ENCODE assay signal across 9 mouse cellular contexts in genomic region chr2:97478925-97479298, GRCm38 (mm10).
DNase-seq lines count a peak whose midpoint lies in the region; ATAC-seq and TF ChIP-seq lines count a peak whose summit lies in the region.
"Had no signal": no experiment of that assay in that cellular context is flagged by ENCODE, and none has a peak within 500 bp of the region (broad histone marks: within the 10 kb centered on the region; RNA-seq: fewer than 3 reads in every experiment).

No protein-coding gene starts in this region.

- 84% methylated on average over 4 of the region's 4 CpGs for WGBS in midbrain, embryonic 11.5 days
- WGBS in midbrain, embryonic 10.5 days: 85% methylated on average over 4 of the region's 4 CpGs
- 62% methylated on average over 4 of the region's 4 CpGs for WGBS in stomach, postnatal 0 days

- peak; percentile 31; the same call in 1 of the 2 replicates for ATAC-seq in midbrain, embryonic 11.5 days (ENCODE audit: low FRiP score)
- ATAC-seq in stomach, postnatal 0 days (ENCODE audit: low FRiP score, low TSS enrichment): peak; percentile 57; the same call in 1 of the 2 replicates

- H3K4me1 ChIP-seq in midbrain, embryonic 11.5 days (ENCODE audit: control insufficient read depth, insufficient read depth, low read length): no peaks in the 10 kb centered on the region; the same call in 1 of the 2 replicates
- peaks cover 11% of the 10 kb centered on the region for H3K4me1 ChIP-seq in midbrain, embryonic 10.5 days
- no peaks in the 10 kb centered on the region for H3K4me1 ChIP-seq in stomach, postnatal 0 days (replicated peaks; ENCODE audit: control insufficient read depth, insufficient read depth)
- H3K4me1 ChIP-seq: liver, embryonic 15.5 days had no signal

- H3K4me3 ChIP-seq in midbrain, embryonic 11.5 days (ENCODE audit: low read depth, low read length): no peak overlapping the region
- no peak overlapping the region for H3K4me3 ChIP-seq in midbrain, embryonic 10.5 days
- H3K4me3 ChIP-seq in gastrocnemius, adult 2 months: no peak overlapping the region
- no peak overlapping the region for H3K4me3 ChIP-seq in stomach, postnatal 0 days (ENCODE audit: low read depth, low read length)
- H3K4me3 ChIP-seq: liver, embryonic 15.5 days had no signal

- no peaks in the 10 kb centered on the region for H3K36me3 ChIP-seq in midbrain, embryonic 11.5 days (ENCODE audit: control insufficient read depth, insufficient read depth, low read length)
- no peaks in the 10 kb centered on the region for H3K36me3 ChIP-seq in midbrain, embryonic 10.5 days
- no peaks in the 10 kb centered on the region for H3K36me3 ChIP-seq in stomach, postnatal 0 days (ENCODE audit: control insufficient read depth, insufficient read depth, low read length)
- H3K36me3 ChIP-seq: liver, embryonic 15.5 days had no signal

- no peaks in the 10 kb centered on the region for H3K9me3 ChIP-seq in midbrain, embryonic 11.5 days (ENCODE audit: control insufficient read depth, low read length)
- no peaks in the 10 kb centered on the region for H3K9me3 ChIP-seq in midbrain, embryonic 10.5 days (replicated peaks)
- H3K9me3 ChIP-seq in stomach, postnatal 0 days (ENCODE audit: control insufficient read depth, low read length): no peaks in the 10 kb centered on the region
- H3K9me3 ChIP-seq: liver, embryonic 15.5 days had no signal

- TF ChIP-seq CTCF in gastrocnemius, adult 2 months (IDR thresholded peaks at IDR 0.05): no peak
- TF ChIP-seq CTCF in stomach, postnatal 0 days (IDR thresholded peaks at IDR 0.05; ENCODE audit: low read depth): no peak

- H3K27ac ChIP-seq in midbrain, embryonic 11.5 days (ENCODE audit: low read depth, low read length): no peak overlapping the region
- H3K27ac ChIP-seq in midbrain, embryonic 10.5 days (replicated peaks): no peak overlapping the region
- no peak overlapping the region for H3K27ac ChIP-seq in gastrocnemius, adult 2 months
- H3K27ac ChIP-seq in stomach, postnatal 0 days (replicated peaks): no peak overlapping the region
- H3K27ac ChIP-seq: liver, embryonic 15.5 days had no signal

- peak; percentile 81 for DNase-seq in midbrain, embryonic 11.5 days (ENCODE audit: low spot score, missing footprints)
- DNase-seq in midbrain, embryonic 10.5 days (ENCODE audit: low spot score): no peak
- peak; percentile 43 for DNase-seq in gastrocnemius, adult 2 months
- DNase-seq in left cerebral cortex, postnatal 25 days (ENCODE audit: low spot score in 2 of 2): peak; percentile 41 to 57
- peak; percentile 14 for DNase-seq in stomach, postnatal 0 days (ENCODE audit: low spot score)
- no peak for DNase-seq in c-Kit-positive CD71-positive TER-119-positive erythroid progenitor cells, embryonic 14.5 days (ENCODE audit: low spot score)
- no peak for DNase-seq in kidney, adult 9 months
- no peak for DNase-seq in kidney, postnatal 14 days

- no peak for TF ChIP-seq EP300 in stomach, postnatal 0 days (optimal IDR thresholded peaks at IDR 0.05)

- intact Hi-C loops in gastrocnemius, adult 2 months (cut with DNase I): no loop called here
- intact Hi-C loops in left cerebral cortex, postnatal 25 days (cut with DNase I): no loop called here

- H3K27me3 ChIP-seq in midbrain, embryonic 11.5 days (ENCODE audit: control insufficient read depth, insufficient read depth, low read length): no peaks in the 10 kb centered on the region
- no peaks in the 10 kb centered on the region for H3K27me3 ChIP-seq in midbrain, embryonic 10.5 days (ENCODE audit: low read depth, poor library complexity, severe bottlenecking)
- H3K27me3 ChIP-seq in stomach, postnatal 0 days (ENCODE audit: control insufficient read depth, insufficient read depth, low read length): no peaks in the 10 kb centered on the region
- H3K27me3 ChIP-seq: liver, embryonic 15.5 days had no signal

- H3K9ac ChIP-seq in midbrain, embryonic 11.5 days (ENCODE audit: low read length): no peak overlapping the region
- H3K9ac ChIP-seq in stomach, postnatal 0 days (ENCODE audit: low read length): no peak overlapping the region
- H3K9ac ChIP-seq: liver, embryonic 15.5 days had no signal

- no peak overlapping the region for H3K4me2 ChIP-seq in midbrain, embryonic 11.5 days
- no peak overlapping the region for H3K4me2 ChIP-seq in stomach, postnatal 0 days (replicated peaks; ENCODE audit: low read depth)
- H3K4me2 ChIP-seq: liver, embryonic 15.5 days had no signal

Comparison
In these comparisons a context has a peak if more than half of its experiments do, and no peak if none do; other contexts are left out.
1. DNase-seq: peak in midbrain, embryonic 11.5 days (single experiment), gastrocnemius, adult 2 months (single experiment), left cerebral cortex, postnatal 25 days (2 of 2) and stomach, postnatal 0 days (single experiment); none in midbrain, embryonic 10.5 days (single experiment), c-Kit-positive CD71-positive TER-119-positive erythroid progenitor cells, embryonic 14.5 days (single experiment), kidney, adult 9 months (single experiment) and kidney, postnatal 14 days (single experiment).